Mouse (Mus musculus) liver, postnatal 0 days (tissue): ENCODE measurements at regions not wholly inside any gene's neighbourhood (a gene's known extent, or its start where the extent isn't known, plus 50 kb on each side); places are given as distances from the start of the nearest gene placed in this dataset.

Source experiments
- ATAC-seq: fragments of 200-750 bp; cut with Nextera tagmentation; 2 replicates; pipeline ENCODE4 v1.8.0; 2017; ENCODE audit warnings: mild to moderate bottlenecking, moderate library complexity
- DNase-seq: peaks from one replicate; pipeline ENCODE4 v3.0.0-alpha.2; 2016
- H3K27ac ChIP-seq: fragments of 300-500 bp; sonication (generic); 2 replicates; pipeline ENCODE4 v1.5.1; 2014; ENCODE audit warnings: antibody characterized with exemption, moderate library complexity, mild to moderate bottlenecking, low read depth
- H3K27me3 ChIP-seq: fragments of 300-500 bp; sonication (generic); 2 replicates; pipeline ENCODE4 v1.6.1; 2014; ENCODE audit warnings: low read length, control low read depth, mixed read lengths; ENCODE audit not compliant: insufficient read depth
- H3K36me3 ChIP-seq: fragments of 300-500 bp; sonication (generic); replicated peaks from 2 replicates; pipeline ENCODE4 v1.6.1; 2014; ENCODE audit warnings: mild to moderate bottlenecking, control low read depth, low read length, moderate library complexity, mixed read lengths; ENCODE audit not compliant: insufficient read depth
- H3K4me1 ChIP-seq: fragments of 300-500 bp; sonication (generic); 2 replicates; pipeline ENCODE4 v1.6.1; 2014; ENCODE audit warnings: antibody characterized with exemption, mild to moderate bottlenecking, control low read depth; ENCODE audit not compliant: insufficient read depth
- H3K4me2 ChIP-seq: fragments of 300-500 bp; sonication (generic); 2 replicates; pipeline ENCODE4 v1.6.1; 2014; ENCODE audit warnings: low read depth, mild to moderate bottlenecking, low read length, moderate library complexity, mixed read lengths
- H3K4me3 ChIP-seq: fragments of 300-500 bp; sonication (generic); 2 replicates; pipeline ENCODE4 v1.5.1; 2014; ENCODE audit warnings: low read depth, low read length
- H3K9ac ChIP-seq: fragments of 300-500 bp; sonication (generic); replicated peaks from 2 replicates; pipeline ENCODE4 v1.6.1; 2014; ENCODE audit warnings: mild to moderate bottlenecking, moderate library complexity
- H3K9me3 ChIP-seq: fragments of 300-500 bp; sonication (generic); 2 replicates; pipeline ENCODE4 v1.6.1; 2016; ENCODE audit warnings: mild to moderate bottlenecking, control low read depth, low read length, mixed read lengths
- CTCF ChIP-seq: sonication (generic); IDR thresholded peaks from 2 replicates; pipeline ENCODE4 v1.5.1; 2016; ENCODE audit warnings: antibody characterized with exemption, low read depth
- EP300 ChIP-seq: IDR thresholded peaks from 2 replicates; pipeline ENCODE4 v1.6.1; 2016; ENCODE audit warnings: antibody characterized with exemption, low read depth, mild to moderate bottlenecking
- WGBS: fragments of 180-500 bp; shearing (Covaris S2); extraction: QIAGEN DNeasy Blood & Tissue Kit; methylation state at CpG from one replicate; pipeline ENCODE4 v1.1.7; 2014; ENCODE audit not compliant: insufficient replicate concordance; 5-methylcytosine and 5-hydroxymethylcytosine counted together

DNA sequence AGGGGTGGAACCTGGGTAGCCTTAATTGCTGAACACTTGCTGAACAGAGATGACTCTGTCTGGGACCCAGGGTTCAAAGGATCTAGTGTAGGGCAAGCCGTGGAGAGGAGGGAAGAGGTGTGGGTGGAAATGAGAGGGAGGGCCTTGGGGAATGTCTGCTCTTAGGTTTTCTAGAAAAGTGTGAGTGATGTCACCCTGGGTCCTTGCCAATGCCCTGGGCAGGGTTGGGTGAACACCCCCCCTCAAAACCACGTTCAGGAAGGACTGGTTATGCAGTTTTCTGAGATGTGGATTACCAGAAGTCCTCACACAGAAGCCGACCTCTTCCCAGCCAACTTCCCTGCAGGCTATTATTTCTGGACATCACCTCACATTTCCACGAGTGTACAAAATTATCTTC is 252.4 kb upstream of the Habp2 start:
- Histone ChIP-seq H3K4me3 (no peak overlapping the region), H3K27me3 (no peaks in the 10 kb centered on the region), H3K4me1 (no peaks in the 10 kb centered on the region), H3K9me3 (no peaks in the 10 kb centered on the region), H3K9ac (no peak overlapping the region), H3K4me2 (no peak overlapping the region), H3K36me3 (no peaks in the 10 kb centered on the region), H3K27ac (no peak overlapping the region)
- TF ChIP-seq CTCF (no peak), EP300 (no peak)
- DNase-seq (no peak), ATAC-seq (no peak)
- 50% methylated on average over 4 of the region's 4 CpGs for WGBS

DNA sequence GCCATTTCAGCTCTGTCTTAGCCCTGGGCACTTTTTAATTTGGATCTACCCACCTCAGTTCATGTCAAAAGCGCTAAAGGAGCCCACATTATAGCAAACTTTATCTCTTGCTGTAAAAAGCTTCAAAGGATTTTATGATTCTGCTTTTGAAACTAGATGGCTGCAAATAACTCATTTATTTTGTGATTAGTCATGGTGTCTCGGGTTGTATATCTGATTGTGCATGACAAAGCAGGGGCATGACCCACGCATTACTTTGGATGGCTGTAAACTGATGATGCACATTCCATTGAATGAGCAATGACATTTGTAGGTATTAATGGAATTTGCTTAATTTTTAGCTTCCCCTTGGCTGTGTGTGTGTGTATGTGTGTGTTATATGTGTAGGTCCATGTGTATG is 249.4 kb upstream of the Habp2 start:
- WGBS = 72% methylated on average over 3 of the region's 3 CpGs
- no peaks in the 10 kb centered on the region for H3K9me3 ChIP-seq
- no peak overlapping the region for H3K9ac ChIP-seq

DNA sequence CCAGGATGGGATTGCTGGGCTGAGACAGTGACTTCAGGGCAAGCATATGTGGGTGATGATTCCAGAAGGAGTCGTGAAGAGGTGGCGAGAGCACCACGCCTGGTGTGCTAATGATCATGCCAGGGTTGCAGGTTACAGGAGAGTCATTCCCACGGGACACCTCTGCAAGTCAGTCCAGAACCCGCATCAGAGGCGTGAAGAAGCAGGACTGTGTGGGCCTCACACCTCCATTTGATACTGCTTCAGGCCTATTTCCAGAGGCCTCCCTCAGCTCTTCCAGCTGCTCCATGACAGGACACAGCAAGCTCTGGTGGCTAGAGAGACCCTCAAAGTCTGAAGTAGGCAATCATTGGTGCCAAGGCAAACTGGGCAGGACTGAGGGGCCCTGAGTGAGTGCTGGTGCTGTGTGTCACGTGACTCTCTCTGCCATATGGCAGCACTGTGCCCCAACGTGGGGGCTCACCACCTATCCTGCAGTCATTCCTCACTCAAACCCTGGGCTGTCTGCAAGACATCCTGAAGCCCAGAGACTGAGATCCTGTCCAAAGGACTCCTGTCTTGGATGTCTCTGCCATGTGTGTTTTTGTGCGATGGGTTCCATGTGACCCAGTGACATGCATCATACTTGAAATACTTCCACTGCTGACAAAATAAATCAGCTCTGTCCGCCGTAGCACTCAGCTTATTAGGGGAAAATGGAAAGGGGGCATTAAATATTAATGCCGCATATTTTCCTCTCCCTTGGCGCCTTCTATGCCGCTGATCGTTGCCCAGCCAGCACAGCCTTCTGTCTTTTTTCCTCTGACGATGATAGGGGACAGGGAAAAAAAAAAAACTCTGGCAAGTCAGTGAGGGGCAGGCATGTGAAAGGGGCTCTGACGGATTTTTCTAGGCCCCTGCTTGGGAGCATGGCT is 247.6 kb upstream of the Habp2 start:
- TF ChIP-seq EP300 (no peak), CTCF (no peak)
- Histone ChIP-seq H3K27me3 (no peaks in the 10 kb centered on the region), H3K36me3 (no peaks in the 10 kb centered on the region), H3K4me1 (no peaks in the 10 kb centered on the region), H3K9ac (no peak overlapping the region), H3K27ac (no peak overlapping the region), H3K9me3 (no peaks in the 10 kb centered on the region), H3K4me2 (no peak overlapping the region), H3K4me3 (no peak overlapping the region)
- no peak for ATAC-seq
- no peak for DNase-seq
- WGBS = 78% methylated on average over 17 of the region's 17 CpGs

More for the DNA sequence above, 249.4 kb upstream of the Habp2 start:
- Histone ChIP-seq H3K36me3 (no peaks in the 10 kb centered on the region), H3K27ac (no peak overlapping the region), H3K27me3 (no peaks in the 10 kb centered on the region), H3K4me1 (no peaks in the 10 kb centered on the region), H3K4me2 (no peak overlapping the region), H3K4me3 (no peak overlapping the region)
- ATAC-seq = no peak
- TF ChIP-seq EP300 (no peak), CTCF (no peak)
- no peak for DNase-seq

DNA sequence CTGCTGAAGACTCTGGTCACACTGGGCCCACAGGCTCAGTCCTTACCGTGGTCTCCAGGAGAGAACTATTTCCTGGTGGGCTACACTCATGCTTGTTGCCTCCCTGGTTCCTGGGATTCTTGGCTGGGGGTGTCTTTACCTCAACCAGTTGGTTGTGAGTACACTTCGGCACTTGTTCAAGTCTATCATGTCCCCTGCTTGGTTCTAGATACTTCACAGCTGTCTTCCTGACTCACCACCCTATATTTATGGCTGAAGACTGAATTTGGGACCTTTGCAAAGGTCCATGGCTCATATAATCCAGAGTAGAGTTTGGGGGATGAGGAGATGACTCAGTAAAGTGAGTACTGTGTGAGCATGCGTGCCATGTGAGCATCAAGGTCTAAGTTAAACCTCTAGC is 245.0 kb upstream of the Habp2 start:
- Histone ChIP-seq H3K27ac (no peak overlapping the region), H3K9me3 (no peaks in the 10 kb centered on the region), H3K27me3 (no peaks in the 10 kb centered on the region), H3K4me3 (no peak overlapping the region), H3K9ac (no peak overlapping the region), H3K36me3 (no peaks in the 10 kb centered on the region), H3K4me1 (no peaks in the 10 kb centered on the region), H3K4me2 (no peak overlapping the region)
- WGBS = 71% methylated on average over 3 of the region's 3 CpGs
- TF ChIP-seq EP300 (no peak), CTCF (no peak)
- ATAC-seq (no peak), DNase-seq (no peak)

DNA sequence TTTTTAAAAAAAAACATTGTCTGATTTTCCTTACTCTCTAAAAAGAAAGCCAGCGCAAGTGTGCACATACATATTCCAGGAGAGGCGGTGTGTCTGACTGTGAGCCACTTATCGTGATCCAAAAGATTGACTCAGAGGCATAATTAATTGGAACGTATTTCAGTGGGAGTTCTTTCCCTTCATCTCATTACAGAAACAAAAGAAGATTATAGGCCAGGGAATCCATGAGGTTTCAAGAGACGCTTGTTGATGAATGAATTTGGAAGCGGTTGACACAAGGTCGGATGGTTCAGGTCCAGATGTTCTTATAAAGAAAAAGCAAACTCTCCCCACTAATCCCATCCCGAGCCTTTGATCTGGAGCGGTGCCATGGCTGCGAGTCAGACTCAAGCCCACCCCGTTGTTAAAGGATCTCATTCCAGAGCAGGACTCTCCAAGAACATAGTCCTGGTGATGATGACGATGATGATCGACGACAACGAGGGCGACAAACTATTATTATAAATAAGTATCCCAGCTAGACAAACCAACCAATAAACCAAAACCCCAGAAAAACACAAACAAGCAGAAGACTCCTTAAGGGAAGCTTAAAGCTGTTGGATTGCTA is 240.1 kb upstream of the Habp2 start:
- ATAC-seq = no peak
- H3K4me1 ChIP-seq = no peaks in the 10 kb centered on the region
- H3K27me3 ChIP-seq = no peaks in the 10 kb centered on the region
- no peak overlapping the region for H3K4me2 ChIP-seq
- H3K4me3 ChIP-seq = no peak overlapping the region
- no peak for DNase-seq
- WGBS = 85% methylated on average over 16 of the region's 16 CpGs
- TF ChIP-seq EP300 (no peak), CTCF (no peak)
- H3K36me3 ChIP-seq = no peaks in the 10 kb centered on the region
- H3K27ac ChIP-seq = no peak overlapping the region
- H3K9me3 ChIP-seq = no peaks in the 10 kb centered on the region
- H3K9ac ChIP-seq = no peak overlapping the region

DNA sequence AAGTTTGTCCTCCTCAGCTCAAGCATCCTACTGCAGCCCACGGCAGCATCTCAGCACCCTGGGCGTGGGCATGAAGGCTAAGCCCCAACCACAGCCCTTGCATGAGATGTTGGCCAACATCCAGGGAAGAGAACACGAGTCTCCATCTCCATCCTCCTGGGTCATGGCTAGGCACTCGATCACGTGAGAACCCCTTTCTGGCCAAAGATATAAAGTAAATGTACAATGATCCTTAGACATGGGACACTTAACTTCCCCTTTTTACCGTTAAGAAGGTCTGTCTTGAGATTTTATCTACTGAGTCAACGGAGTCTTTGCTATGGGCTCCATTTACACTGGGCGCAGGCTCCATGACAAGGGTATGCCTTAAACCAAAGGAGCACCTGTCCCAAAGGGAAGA is 232.8 kb upstream of the Habp2 start:
- Histone ChIP-seq H3K36me3 (no peaks in the 10 kb centered on the region), H3K4me1 (no peaks in the 10 kb centered on the region), H3K9me3 (no peaks in the 10 kb centered on the region), H3K27ac (no peak overlapping the region), H3K4me3 (no peak overlapping the region), H3K27me3 (no peaks in the 10 kb centered on the region), H3K9ac (no peak overlapping the region), H3K4me2 (no peak overlapping the region)
- ATAC-seq = no peak
- DNase-seq = no peak
- no peak for TF ChIP-seq CTCF
- 58% methylated on average over 8 of the region's 8 CpGs for WGBS
